Mouse (Mus musculus) forebrain, embryonic 12.5 days (tissue): ENCODE measurements around the gene Lsr. TPM values are rescaled to one million over a fixed set of nuclear protein-coding genes. Genes with fewer than 3 reads are reported as not detected.

Experiments used
- ATAC-seq: fragments of 200-750 bp; cut with Nextera tagmentation; 2 replicates; pipeline ENCODE4 v1.8.0; 2017; ENCODE audit warnings: moderate TSS enrichment; ENCODE audit not compliant: low FRiP score
- H3K27ac ChIP-seq: fragments of 300-500 bp; sonication (generic); 2 replicates; pipeline ENCODE4 v1.5.1; 2016; ENCODE audit warnings: mild to moderate bottlenecking
- H3K27me3 ChIP-seq: fragments of 300-500 bp; sonication (generic); 2 replicates; pipeline ENCODE4 v1.6.1; 2016; ENCODE audit warnings: mild to moderate bottlenecking
- H3K36me3 ChIP-seq: fragments of 300-500 bp; sonication (generic); replicated peaks from 2 replicates; pipeline ENCODE4 v1.6.1; 2016; ENCODE audit warnings: mild to moderate bottlenecking
- H3K4me1 ChIP-seq: fragments of 300-500 bp; sonication (generic); 2 replicates; pipeline ENCODE4 v1.6.1; 2016
- H3K4me2 ChIP-seq: fragments of 300-500 bp; sonication (generic); 2 replicates; pipeline ENCODE4 v1.6.1; 2016; ENCODE audit warnings: mild to moderate bottlenecking, moderate library complexity
- H3K4me3 ChIP-seq: fragments of 300-500 bp; sonication (generic); replicated peaks from 2 replicates; pipeline ENCODE4 v1.5.1; 2016; ENCODE audit warnings: mild to moderate bottlenecking
- H3K9ac ChIP-seq: fragments of 300-500 bp; sonication (generic); 2 replicates; pipeline ENCODE4 v1.6.1; 2016; ENCODE audit warnings: mild to moderate bottlenecking
- H3K9me3 ChIP-seq: fragments of 300-500 bp; sonication (generic); 2 replicates; pipeline ENCODE4 v1.6.1; 2016
- WGBS: fragments of 180-500 bp; shearing (Covaris S2); methylation state at CpG from one replicate; pipeline ENCODE4 v1.1.7; 2016; 5-methylcytosine and 5-hydroxymethylcytosine counted together
- polyA plus RNA-seq: library from polyadenylated mRNA; unstranded; fragments of >200 nt; fragmentation: Nextera tagmentation; extraction: Ambion mirVana; gene quantifications from 2 replicates; pipeline ENCODE4 v1.2.1, GENCODE M21; 2016

Gene Lsr
- polyA plus RNA-seq, 1 experiment from 2014 or later = 24.1 TPM

DNA sequence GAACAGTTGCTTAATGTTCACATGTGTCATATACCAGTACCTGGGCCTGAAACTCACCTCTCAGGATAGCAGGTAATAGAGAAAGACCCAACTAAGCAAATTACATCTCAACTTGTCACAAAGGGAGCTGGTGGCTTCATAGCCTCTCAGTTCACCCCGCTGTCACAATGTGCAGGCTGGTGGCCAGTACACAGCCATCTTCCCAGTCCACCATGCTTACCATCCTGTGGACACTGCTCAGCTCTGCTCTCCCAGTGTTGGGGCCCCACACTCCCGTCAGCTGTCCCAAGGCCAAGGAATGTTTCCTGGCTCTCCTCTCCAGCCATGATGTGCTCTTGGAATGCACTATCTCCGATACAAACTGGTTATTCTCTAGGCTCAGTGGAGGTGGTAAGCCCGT, 8.4 kb upstream of the Lsr start:
- no peak overlapping the region for H3K27ac ChIP-seq
- ATAC-seq = no peak
- H3K27me3 ChIP-seq = no peaks in the 10 kb centered on the region
- H3K9ac ChIP-seq = no peak overlapping the region
- H3K4me3 ChIP-seq = no peak overlapping the region
- H3K9me3 ChIP-seq = no peaks in the 10 kb centered on the region
- H3K4me2 ChIP-seq = no peak overlapping the region
- H3K36me3 ChIP-seq = no peaks in the 10 kb centered on the region
- 93% methylated on average over 4 of the region's 4 CpGs for WGBS
- no peaks in the 10 kb centered on the region for H3K4me1 ChIP-seq

DNA sequence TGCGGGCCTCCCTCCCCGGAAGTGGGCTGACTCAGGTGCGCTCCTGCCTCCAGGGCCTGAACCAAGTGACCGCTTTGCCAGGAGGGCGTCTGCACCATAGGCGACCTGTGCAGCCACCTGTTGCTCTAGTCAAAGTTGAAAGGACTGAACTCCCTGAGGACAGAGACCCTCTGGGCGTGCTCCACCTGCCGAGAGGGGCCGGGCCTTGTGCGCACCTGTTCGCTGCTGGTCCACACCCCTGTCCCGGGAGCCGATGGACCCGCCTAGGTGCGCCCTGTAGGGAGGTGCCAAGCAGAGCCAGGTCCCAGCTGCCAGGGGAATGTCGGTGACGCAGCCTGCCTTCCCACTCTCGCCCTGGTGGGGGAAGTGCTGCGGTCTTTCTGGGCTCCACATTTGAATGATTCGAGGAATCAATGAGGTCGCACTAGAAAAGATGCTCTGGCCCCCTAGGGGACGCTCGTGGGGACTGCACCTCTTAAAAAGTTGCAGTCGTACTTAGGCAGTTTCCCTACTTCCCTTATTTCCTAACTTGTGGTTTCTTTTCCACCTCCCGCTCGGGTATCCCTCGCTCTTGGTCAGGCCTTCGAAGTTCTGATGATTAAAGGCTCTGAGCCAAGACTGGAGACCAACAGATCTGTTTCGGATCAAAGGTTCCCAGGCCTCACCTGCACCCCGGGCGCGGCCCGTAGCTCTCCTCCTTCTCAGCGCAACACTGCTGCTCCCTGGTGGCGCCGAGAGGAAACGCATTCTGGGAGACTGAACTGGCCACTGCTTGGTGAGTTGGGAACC, 431 bp upstream of the Lsr start, which contains the start of gene Fam187b:
Fam187b (plus strand) TSS at position 290 of the 789 bp plus-strand sequence.
- H3K36me3 ChIP-seq = no peaks in the 10 kb centered on the region; the same call in 1 of the 2 replicates
- H3K27ac ChIP-seq = no peak within 1 kb of the TSS
- H3K4me2 ChIP-seq = peak within 1 kb of the TSS; percentile 78
- H3K9me3 ChIP-seq = no peaks in the 10 kb centered on the region
- peak within 1 kb of the TSS; percentile 61 for H3K9ac ChIP-seq
- H3K27me3 ChIP-seq = peaks cover 22% of the 10 kb centered on the region
- H3K4me1 ChIP-seq = peaks cover 12% of the 10 kb centered on the region
- WGBS = under 1% methylated on average over 37 of the region's 37 CpGs
- peak within 1 kb of the TSS; percentile 45 for H3K4me3 ChIP-seq
- ATAC-seq = peak; percentile 87

DNA sequence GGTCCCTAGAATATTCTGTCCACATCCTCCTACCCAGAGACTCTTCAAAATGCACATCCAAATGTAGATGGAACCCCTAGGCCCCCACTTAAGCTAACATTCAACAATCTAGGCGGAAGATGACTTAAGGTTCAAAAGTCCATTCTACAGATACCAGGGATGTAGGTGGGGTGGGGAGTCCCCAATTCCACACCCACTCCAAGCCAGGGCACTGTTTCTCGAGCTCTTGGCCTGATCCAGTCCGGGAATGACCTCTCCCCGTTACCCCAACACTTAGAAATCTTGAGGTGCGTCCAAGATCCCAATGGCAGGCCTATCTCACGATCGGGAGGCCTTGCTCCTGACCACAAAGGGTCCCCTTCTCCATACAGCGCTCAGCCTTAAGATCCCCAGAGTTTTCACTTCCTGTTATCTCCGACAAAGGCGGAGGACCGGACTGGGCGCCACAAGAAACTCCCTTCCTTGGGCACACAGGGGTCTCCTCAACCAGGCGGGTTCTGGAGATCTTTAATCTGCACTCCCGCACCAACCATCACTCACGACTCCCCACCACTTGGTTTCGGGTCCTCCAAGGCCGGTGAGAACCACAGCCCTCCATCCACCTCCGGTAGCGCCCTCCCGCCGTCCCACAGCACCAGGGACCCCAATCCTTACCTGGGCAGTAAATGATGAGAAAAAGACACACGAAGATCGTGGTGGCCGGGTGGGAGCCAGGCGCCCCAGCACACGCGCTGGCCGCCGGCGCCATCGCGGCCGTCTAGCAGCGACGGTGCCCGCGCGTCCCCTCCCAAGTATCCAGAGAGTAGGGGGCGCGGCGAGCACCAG, 626 bp downstream of the Lsr start:
- peak overlapping the region; percentile 78 for H3K4me2 ChIP-seq
- peaks cover 12% of the 10 kb centered on the region for H3K4me1 ChIP-seq
- H3K9ac ChIP-seq = peak overlapping the region; percentile 61
- H3K9me3 ChIP-seq = no peaks in the 10 kb centered on the region
- no peak overlapping the region for H3K27ac ChIP-seq
- H3K4me3 ChIP-seq = peak overlapping the region; percentile 45
- H3K27me3 ChIP-seq = peaks cover 22% of the 10 kb centered on the region
- peak; percentile 66 for ATAC-seq
- H3K36me3 ChIP-seq = no peaks in the 10 kb centered on the region; the same call in 1 of the 2 replicates
- WGBS = 2% methylated on average over 41 of the region's 41 CpGs

DNA sequence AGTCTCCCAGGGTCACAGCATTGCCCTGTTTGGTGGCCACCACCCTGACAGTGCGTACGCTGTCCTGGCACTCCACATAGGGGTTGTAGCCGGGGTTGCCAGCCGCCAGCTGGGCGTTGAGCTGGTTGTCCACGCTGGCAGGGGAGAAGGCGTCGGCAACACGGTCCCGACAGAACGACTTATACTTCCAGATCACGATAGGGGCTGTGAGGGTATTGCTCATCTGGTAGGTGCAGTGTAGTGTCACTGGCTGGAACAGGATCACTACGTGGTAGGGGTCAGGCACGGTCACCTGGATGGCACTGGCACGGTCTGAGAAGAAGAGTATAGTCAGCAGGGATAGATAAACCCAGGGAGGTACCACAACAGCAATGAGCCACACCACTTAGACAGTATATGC, 1.4 kb downstream of the Lsr start:
- ATAC-seq = no peak
- H3K27ac ChIP-seq = no peak overlapping the region
- no peaks in the 10 kb centered on the region for H3K9me3 ChIP-seq
- no peak overlapping the region for H3K9ac ChIP-seq
- 90% methylated on average over 15 of the region's 15 CpGs for whole genome bisulfite sequencing
- H3K27me3 ChIP-seq = peaks cover 22% of the 10 kb centered on the region
- H3K4me3 ChIP-seq = peak overlapping the region; percentile 45
- no peaks in the 10 kb centered on the region; the same call in 1 of the 2 replicates for H3K36me3 ChIP-seq
- H3K4me1 ChIP-seq = peaks cover 12% of the 10 kb centered on the region
- H3K4me2 ChIP-seq = peak overlapping the region; percentile 78; the same call in 1 of the 2 replicates

DNA sequence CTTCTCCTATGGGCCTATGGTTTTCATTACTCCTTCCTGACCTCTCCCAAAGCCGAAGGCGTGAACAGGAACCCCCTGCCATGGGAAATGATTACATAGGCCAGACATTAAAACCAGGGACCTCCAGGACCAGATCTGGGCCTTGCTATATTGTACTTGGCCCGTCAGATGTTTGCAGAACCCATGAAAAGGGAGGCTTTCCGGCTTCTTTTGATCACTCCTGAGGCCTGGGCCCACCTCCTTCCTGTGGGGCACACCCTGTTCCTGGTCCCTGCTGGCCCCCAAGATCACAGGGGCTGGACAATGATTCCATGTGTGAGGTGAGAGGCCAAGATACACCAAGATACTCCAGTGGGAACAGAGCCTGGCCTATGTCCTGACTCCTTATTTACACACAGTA, 4.1 kb downstream of the Lsr start:
- H3K9me3 ChIP-seq = no peaks in the 10 kb centered on the region
- H3K27ac ChIP-seq = no peak overlapping the region
- no peaks in the 10 kb centered on the region; the same call in 1 of the 2 replicates for H3K36me3 ChIP-seq
- no peak overlapping the region for H3K9ac ChIP-seq
- H3K4me3 ChIP-seq = no peak overlapping the region
- 79% methylated on average over 4 of the region's 4 CpGs for WGBS
- peaks cover 12% of the 10 kb centered on the region for H3K4me1 ChIP-seq
- peaks cover 22% of the 10 kb centered on the region for H3K27me3 ChIP-seq
- ATAC-seq = no peak
- H3K4me2 ChIP-seq = no peak overlapping the region

DNA sequence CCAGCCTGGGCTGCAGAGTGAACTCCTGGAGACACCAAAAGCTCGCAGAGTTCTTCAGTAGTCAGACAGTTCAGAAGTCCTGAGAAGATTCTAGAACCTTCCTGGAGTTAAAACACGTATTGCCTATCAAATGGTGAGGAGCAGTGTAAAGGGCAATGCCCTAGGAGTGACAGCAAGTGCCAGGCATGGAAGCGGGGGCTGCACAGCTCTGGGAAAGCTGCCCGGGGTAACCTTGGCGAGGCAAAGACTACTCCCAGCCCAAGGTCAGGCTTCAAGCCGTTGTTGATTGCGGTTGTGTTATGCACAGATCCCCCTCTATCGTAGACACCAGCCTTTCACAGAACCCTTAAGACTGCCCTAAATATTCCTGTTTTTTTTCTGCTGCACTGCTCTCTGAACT, 4.7 kb downstream of the Lsr start:
- no peak overlapping the region for H3K4me3 ChIP-seq
- WGBS = 90% methylated on average over 8 of the region's 8 CpGs
- H3K27ac ChIP-seq = no peak overlapping the region
- H3K4me1 ChIP-seq = peaks cover 9% of the 10 kb centered on the region
- H3K27me3 ChIP-seq = peaks cover 21% of the 10 kb centered on the region
- no peak for ATAC-seq
- no peaks in the 10 kb centered on the region for H3K9me3 ChIP-seq
- no peaks in the 10 kb centered on the region; the same call in 1 of the 2 replicates for H3K36me3 ChIP-seq
- H3K4me2 ChIP-seq = no peak overlapping the region
- no peak overlapping the region for H3K9ac ChIP-seq

DNA sequence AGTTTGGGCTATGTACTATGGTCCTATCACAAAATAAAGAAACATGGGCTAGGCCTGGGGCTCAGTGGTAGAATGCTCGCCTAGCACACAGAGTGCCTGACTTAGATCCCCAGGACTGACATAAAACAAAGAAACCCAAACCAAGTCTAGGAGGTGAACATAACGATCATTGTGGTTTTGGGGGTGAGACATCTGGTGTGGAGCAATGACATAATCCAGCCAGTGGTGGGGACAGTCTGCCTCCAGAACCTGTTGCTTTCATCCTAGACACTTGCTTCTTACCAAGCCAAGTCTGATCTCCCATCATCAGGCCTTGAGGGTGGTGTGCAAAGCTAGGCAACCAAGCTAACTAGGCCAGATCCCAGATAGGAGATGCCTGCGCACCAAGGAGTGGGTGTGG, 6.6 kb downstream of the Lsr start:
- H3K9ac ChIP-seq = no peak overlapping the region
- H3K27ac ChIP-seq = no peak overlapping the region
- no peaks in the 10 kb centered on the region for H3K4me1 ChIP-seq
- H3K4me2 ChIP-seq = no peak overlapping the region
- ATAC-seq = no peak
- no peaks in the 10 kb centered on the region for H3K9me3 ChIP-seq
- H3K36me3 ChIP-seq = peaks cover 2% of the 10 kb centered on the region; the same call in 1 of the 2 replicates
- WGBS = 75% methylated on average over 3 of the region's 3 CpGs
- H3K27me3 ChIP-seq = 0 out of 2 replicates have a peak, but pooled peaks cover 1% of the 10 kb centered on the region
- H3K4me3 ChIP-seq = no peak overlapping the region

DNA sequence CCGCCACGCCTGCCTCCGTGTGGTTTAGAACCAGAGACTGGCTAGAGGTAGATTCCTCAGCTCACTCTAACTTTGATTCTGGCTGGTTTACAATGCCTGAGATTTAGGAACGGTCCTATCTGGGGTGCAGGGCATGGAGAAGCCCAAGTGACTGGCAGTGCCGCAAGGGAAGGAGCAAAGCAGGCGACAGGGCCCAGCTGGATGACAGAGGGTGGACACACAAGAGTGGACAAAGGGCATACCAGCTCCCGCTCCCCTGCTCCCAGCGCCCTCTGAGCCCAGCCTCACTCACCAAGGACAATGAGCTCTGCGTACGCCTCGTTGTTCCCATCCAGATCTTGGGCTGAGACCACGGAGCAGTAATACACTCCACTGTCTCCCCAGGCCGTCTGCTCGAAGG, 7.6 kb downstream of the Lsr start:
- H3K36me3 ChIP-seq = peaks cover 2% of the 10 kb centered on the region; the same call in 1 of the 2 replicates
- no peak for ATAC-seq
- no peak overlapping the region for H3K4me3 ChIP-seq
- 77% methylated on average over 14 of the region's 14 CpGs for WGBS
- no peaks in the 10 kb centered on the region for H3K4me1 ChIP-seq
- no peak overlapping the region for H3K9ac ChIP-seq
- H3K9me3 ChIP-seq = no peaks in the 10 kb centered on the region
- H3K4me2 ChIP-seq = no peak overlapping the region
- H3K27me3 ChIP-seq = no peaks in the 10 kb centered on the region
- no peak overlapping the region for H3K27ac ChIP-seq

DNA sequence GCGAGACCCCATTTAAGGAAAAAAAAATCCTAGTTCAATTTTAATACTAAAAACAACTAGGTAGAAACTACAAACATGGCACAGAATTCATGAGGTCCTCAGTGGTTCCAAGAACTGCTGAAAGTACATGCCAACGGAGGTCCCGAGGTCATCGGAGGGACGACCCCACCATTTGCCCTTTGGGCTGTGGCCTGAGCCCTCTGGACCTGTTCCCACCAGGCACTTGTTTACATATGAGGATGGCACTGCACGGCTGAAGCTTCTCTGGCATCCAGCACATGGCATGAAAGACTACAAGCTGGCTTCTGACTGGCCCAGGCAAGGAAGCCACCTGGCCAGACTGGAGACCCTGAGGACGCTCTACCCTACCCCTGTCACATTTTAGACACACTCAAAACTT, 8.9 kb downstream of the Lsr start:
- 89% methylated on average over 7 of the region's 7 CpGs for WGBS
- no peak overlapping the region for H3K4me2 ChIP-seq

DNA sequence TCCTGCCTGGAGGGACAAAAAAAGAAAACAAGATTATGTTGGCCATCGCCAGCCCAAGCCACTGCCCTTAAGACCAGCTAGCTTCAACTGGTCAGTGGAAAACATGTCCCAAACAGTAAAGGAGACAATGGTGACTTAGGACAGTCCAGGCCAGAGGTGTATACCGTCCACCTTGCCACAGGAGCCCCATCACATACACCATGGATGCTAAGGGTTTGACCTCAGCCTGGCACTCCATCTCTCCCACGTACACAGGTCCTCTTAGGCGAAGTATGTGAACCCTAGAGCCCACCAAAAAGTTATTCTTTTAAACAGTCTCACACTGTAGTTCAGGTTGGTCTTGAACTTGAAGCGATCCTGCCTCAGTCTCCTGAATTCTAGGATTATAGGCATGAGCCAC, 10.4 kb downstream of the Lsr start:
- no peak overlapping the region for H3K27ac ChIP-seq
- H3K4me3 ChIP-seq = no peak overlapping the region
- H3K4me2 ChIP-seq = no peak overlapping the region
- no peaks in the 10 kb centered on the region for H3K9me3 ChIP-seq
- H3K9ac ChIP-seq = no peak overlapping the region
- H3K36me3 ChIP-seq = peaks cover 12% of the 10 kb centered on the region; the same call in 1 of the 2 replicates
- 90% methylated on average over 5 of the region's 5 CpGs for WGBS
- H3K4me1 ChIP-seq = peaks cover 7% of the 10 kb centered on the region
- ATAC-seq = no peak
- H3K27me3 ChIP-seq = no peaks in the 10 kb centered on the region

More for the DNA sequence above, 8.9 kb downstream of the Lsr start:
- Histone ChIP-seq H3K27ac (no peak overlapping the region), H3K36me3 (peaks cover 2% of the 10 kb centered on the region; the same call in 1 of the 2 replicates), H3K4me1 (no peaks in the 10 kb centered on the region), H3K27me3 (no peaks in the 10 kb centered on the region), H3K9me3 (no peaks in the 10 kb centered on the region), H3K9ac (no peak overlapping the region), H3K4me3 (no peak overlapping the region)
- ATAC-seq = no peak

DNA sequence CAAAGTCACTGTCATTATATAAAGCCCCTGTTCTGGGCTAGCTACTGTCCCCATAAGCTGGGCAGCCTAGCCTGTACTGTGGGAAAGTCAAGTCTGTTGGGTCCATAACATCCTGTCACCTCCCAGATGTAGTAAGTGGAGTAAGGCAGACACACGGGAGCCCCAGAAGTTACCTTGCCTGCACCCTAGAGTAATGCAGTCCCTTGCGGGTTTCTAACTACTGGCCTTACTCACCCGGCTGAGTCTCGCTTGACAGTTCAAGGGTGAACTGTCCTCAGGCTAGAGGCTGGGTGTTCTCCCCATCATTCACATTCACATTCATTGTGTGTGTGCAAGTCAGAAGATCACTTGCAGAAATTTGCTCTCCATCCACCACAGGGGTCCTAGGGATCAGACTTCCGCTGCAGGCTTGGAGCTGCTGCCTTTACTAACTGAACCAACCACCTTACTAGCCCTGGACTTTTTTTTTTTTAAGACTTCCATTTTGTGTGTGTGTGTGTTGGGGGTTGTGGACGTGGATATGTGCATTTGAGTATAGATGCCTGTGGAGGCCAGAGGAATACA, 13.4 kb downstream of the Lsr start:
- H3K27ac ChIP-seq = no peak overlapping the region
- peaks cover 20% of the 10 kb centered on the region for H3K4me1 ChIP-seq
- H3K4me2 ChIP-seq = no peak overlapping the region
- no peaks in the 10 kb centered on the region for H3K9me3 ChIP-seq
- H3K9ac ChIP-seq = no peak overlapping the region
- peaks cover 15% of the 10 kb centered on the region for H3K36me3 ChIP-seq
- H3K27me3 ChIP-seq = no peaks in the 10 kb centered on the region
- 87% methylated on average over 6 of the region's 6 CpGs for WGBS
- no peak for ATAC-seq
- H3K4me3 ChIP-seq = no peak overlapping the region

DNA sequence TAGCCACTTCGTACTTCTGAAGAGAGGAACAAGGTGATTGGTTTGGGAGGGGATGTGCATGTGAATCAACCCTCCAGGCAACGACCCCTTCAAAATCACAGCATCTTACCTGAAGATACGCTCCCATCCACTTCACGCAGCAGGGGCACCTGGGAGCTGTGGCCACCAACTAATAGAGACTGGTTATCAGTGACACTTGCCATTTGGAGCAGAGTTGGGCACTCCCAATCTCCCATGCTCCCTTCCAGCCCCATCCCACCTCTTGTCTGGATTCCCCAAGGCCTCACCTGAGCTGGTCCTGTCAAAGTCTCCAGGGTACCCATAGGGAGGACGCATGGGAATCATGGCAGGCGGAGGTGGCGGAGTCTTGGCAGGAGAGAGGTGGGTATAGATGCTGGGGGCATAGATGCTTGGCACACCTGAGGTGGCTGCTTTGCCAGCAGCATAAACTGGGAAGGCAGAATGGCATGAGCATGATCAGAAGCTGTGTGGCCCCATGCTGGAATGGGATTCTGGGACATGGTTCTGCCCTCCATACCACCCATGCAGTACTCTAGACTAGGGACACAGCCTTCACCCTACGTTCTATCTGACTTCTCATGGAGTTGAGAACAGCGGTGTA, 14.3 kb downstream of the Lsr start:
- Histone ChIP-seq H3K27ac (no peak overlapping the region), H3K36me3 (peaks cover 24% of the 10 kb centered on the region), H3K4me3 (no peak overlapping the region), H3K4me2 (no peak overlapping the region; the same call in 1 of the 2 replicates), H3K4me1 (peaks cover 24% of the 10 kb centered on the region), H3K9me3 (no peaks in the 10 kb centered on the region), H3K27me3 (no peaks in the 10 kb centered on the region), H3K9ac (no peak overlapping the region)
- ATAC-seq = no peak
- WGBS = 96% methylated on average over 9 of the region's 9 CpGs
